Mouse (Mus musculus): ENCODE measurements around the gene Kdm6b. TPM values are rescaled to one million over a fixed set of nuclear protein-coding genes. Genes with fewer than 3 reads are reported as not detected.

Gene Kdm6b
- polyA plus RNA-seq (2012; rRNA removed): 3.3 and 10.7 TPM in 2 replicates

DNA sequence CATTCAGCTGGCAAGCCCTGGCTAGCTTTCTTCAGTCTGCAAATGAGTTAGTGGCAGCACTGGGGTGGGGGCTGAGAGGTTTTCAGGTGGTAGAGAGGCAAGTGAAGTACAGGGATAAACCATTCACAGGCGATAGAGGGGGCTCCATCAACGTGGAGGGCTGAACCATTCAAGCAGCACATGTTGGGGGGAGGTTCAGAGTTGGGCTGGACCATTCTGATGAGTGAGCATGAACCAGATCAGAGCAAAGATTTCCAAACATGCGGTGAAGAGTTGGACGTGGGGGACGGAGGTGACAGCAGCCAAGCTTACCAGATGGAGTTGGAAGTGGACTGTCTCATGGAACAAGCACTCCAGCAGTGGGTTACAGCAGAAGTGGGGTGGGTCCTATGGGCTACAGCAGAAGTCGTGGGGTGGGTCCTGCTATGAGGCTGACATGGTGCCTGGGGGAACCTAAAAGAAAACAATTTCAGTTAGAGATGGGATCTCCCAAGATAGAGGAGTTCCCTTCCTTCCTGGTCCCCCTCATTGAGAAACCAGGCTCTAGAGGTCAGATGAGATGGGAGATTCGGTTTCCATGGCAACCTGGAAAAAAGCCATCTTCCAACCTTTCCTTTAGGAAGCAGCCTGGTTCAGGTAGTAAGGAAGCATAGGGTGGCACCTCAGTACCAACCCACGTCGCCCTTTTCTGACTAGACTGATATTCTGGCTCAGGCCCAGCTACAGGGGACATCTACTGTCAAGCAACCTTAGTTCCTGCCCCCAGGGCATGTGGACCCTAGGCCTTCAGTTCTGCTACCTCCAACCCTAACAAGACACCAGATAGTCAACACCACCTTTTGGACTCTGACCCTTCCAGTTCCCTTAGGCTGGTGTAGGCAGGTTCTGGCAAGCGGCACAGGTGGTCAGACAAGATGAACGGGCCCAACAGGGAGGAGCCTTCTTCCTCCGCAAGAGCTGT, at the start of gene Kdm6b:
Gene Kdm6b (minus strand): TSS at position 455 of the 961 bp plus-strand sequence.
- DNase-seq (ENCODE audit: low spot score): peak; percentile 55

GRCm38 (mm10) chr11:69461568-69461967, 48.1 kb upstream of the Kdm6b start:
- DNase-seq (ENCODE audit: low spot score): no peak

- no peak for DNase-seq (ENCODE audit: low spot score)
Observed at GRCm38 (mm10) chr11:69459883-69460282, 46.4 kb upstream of the Kdm6b start.

DNA sequence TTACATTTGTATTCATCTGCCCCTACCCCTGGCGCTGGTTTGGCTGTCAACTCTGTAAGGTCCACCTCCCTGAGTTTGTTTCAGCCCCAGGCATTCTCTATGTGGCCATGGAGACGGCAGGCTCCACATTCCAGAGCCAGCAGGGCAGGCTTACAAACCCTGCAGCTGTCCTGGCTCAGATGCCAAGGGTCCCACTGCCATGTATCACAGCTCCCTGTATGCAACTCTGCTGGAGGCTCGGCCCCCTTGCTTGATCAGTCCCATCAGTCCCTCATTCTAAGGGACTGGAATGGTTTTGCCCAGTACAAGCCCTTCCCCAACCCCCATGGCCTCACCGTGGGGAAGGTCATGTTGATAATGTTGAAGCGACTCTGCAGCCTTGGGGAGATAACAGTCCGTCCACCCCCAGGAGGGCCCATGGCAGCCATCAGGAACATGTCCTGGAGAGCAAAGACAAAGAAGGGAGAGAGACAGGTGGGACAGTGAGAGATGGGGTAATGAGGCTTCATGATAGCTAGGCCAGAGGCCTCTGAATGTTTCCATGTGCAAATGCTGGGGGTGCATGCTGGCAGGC, 43.6 kb upstream of the Kdm6b start:
- DNase-seq (ENCODE audit: low spot score): no peak

DNA sequence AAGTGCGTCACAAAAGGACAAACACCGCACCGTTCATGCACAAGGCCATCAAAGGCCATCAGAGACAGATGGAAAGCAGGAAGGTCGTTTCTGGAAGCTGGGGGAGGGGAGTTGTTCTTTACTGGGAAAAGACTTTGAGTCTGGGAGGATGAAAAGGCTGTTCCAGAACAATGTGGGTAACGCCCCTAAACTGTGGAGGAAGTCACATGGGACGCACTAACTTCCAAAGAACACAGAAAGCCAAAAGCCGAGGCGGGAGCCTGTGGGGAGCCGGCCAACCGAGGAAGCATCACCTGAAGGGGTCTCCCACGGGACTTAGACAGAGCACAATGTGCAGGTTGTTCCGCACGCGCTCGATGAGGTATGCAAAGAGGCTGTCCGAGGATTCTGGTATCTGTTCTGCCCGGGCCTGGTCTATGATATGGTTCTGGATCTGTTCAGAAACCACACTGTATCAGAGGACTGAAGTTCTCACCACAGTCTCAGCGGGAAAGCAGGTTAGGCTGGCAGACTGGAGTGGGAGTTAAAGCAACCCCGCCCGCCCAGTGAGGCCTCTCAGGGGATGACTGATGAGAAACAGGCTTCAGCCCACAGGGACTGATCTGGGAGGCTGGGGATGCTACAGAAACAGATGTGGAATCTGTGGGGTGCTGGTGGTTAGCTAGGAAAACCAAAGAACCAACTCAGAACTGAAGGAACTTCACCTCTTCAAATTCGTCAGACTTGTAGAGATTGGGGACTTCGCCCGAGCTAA, 38.8 kb upstream of the Kdm6b start:
- DNase-seq (ENCODE audit: low spot score): no peak

- no peak for DNase-seq (ENCODE audit: low spot score)
Observed at GRCm38 (mm10) chr11:69447299-69447698, 33.8 kb upstream of the Kdm6b start.

DNA sequence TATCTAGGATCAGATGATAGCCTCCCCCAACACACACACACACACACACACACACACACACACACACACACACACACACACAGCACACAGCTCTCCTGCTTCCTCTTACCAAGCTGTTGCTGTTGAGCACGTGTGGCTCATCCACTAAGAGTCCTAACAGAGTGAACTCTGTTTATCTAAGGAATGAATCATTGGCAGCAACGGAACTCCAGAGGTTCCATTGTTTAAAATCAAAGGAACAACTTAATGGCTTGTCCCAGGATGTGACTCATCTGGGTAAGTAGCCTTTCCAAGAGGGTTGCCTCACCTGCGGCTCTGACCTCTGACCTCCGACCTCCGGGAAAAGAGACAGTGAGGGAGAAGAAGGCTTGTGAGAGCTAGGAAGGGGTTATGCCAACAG, 29.9 kb upstream of the Kdm6b start:
- no peak for DNase-seq (ENCODE audit: low spot score)

DNA sequence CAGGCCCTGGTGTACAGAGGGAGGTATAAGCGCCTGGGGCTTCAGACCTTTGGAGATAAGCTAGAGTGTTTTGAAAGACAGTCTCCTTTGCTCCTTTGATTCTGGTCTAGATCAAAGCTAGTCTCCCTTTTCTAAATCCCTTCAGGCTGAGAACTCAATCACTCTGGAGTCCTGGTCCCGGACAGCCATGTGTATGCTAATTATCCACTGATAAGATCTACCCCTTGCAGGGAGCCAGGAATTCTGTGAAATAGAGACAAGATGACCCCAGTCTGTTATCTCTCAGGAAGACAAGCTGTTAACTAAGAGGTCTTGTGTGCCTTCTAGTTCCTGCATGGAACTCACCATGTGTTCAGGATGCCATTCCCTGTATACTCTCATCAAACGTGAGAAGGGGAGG, 23.8 kb upstream of the Kdm6b start:
- no peak for DNase-seq (ENCODE audit: low spot score)

- no peak for DNase-seq (ENCODE audit: low spot score)
Observed at GRCm38 (mm10) chr11:69433189-69433588, 19.7 kb upstream of the Kdm6b start.

DNA sequence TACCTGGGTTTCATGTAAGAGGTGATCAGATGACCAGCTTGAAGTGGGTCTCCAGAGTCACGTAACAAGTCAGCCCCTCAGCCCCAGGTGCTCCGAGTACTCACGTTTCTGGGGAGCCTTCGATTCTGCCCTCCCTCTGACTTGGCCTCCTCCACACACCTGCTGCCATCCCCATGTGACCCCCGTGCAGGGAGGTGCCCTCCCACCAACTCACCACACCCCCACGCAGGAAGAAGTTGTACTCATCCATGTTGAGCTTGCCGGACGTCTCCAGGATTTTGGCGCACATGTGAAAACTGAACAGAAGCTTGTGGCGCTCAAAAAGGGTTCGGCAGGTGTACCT, 19.1 kb upstream of the Kdm6b start:
- DNase-seq (ENCODE audit: low spot score): no peak

- DNase-seq (ENCODE audit: low spot score): no peak
Observed at GRCm38 (mm10) chr11:69431829-69432639, 18.6 kb upstream of the Kdm6b start.

DNA sequence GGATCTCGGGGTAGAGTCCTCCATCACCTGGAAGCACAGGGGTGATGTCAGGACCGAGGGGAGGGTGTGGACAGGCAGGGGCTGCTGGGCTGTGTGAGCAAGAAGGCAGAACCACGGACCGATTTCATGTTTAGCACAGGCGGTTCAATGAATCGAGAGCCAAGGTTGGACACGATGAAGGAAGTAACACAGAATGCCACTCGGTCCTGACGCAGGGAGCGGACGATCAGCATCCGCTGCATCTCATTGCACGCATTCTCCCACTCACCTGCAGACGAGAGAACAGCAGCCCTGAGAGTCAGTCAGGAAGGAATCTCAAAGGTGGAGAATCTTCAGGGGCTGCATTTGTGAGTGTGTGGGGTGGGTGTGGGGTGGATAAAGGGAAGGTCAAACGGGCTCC, 17.2 kb upstream of the Kdm6b start:
- DNase-seq (ENCODE audit: low spot score): no peak

DNA sequence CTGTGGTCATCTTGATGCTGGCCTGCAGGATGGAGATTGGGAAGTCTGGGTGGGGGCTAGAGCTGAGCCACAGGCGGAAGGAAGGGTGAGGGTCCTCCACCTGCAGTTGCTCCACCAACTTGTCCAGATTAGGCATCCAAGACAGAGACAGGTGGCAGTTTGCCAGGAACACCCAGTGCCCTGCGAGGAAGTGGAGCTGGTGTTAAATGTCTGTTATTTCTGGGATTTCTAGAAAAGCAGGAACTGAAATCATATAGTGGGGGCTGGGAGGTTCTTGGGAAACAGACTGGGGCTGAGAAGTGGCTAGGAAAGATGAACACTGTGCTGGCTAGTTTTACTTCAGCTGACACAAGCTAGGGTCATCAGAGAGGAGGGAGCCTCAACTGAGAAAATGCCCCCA, 15.8 kb upstream of the Kdm6b start:
- no peak for DNase-seq (ENCODE audit: low spot score)

- DNase-seq (ENCODE audit: low spot score): no peak
Observed at GRCm38 (mm10) chr11:69428751-69429150, 15.3 kb upstream of the Kdm6b start.

DNA sequence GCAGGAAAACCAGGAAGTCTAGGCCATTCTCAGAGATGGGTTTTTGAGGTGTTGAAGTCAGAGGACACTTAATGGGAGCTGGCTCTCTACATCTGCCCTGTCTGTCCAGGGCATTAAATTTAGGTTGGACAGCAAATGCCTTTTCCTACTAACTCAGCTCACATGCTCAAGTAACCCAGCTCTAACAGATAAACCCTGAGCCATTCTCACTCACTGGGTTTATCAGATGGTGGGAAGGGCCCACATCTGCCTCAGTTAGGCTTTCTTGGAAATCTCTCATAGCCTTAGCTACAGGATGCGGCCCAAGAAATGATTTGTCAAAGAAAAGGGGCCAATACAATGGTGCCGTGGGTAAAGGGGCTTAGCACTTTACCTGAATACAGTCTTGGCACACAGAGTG, 12.8 kb upstream of the Kdm6b start:
- DNase-seq (ENCODE audit: low spot score): no peak

- DNase-seq (ENCODE audit: low spot score): no peak
Observed at GRCm38 (mm10) chr11:69423885-69424284, 10.4 kb upstream of the Kdm6b start.

DNA sequence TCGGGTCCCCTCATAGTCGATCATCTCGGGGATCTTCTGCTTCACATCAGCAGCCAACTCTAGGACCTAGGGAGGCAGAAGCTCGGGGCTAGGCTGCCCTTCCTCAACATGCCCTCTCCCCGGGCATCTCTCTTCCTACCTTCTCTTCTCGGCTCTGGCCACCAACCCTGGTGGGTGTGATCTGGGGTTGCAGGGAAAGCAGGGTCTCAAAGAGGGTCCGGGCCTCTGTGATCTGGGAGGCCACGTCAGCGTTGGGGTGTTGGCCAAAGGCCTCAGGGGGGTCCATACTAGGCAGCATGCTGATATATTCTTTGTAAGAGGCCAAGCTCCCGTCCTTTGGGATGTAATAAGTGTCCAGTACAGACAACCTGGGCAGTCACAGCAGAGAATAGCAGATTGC, 9.4 kb upstream of the Kdm6b start:
- DNase-seq (ENCODE audit: low spot score): no peak

GRCm38 (mm10) chr11:69421131-69421977, 7.9 kb upstream of the Kdm6b start:
- DNase-seq (ENCODE audit: low spot score): no peak

DNA sequence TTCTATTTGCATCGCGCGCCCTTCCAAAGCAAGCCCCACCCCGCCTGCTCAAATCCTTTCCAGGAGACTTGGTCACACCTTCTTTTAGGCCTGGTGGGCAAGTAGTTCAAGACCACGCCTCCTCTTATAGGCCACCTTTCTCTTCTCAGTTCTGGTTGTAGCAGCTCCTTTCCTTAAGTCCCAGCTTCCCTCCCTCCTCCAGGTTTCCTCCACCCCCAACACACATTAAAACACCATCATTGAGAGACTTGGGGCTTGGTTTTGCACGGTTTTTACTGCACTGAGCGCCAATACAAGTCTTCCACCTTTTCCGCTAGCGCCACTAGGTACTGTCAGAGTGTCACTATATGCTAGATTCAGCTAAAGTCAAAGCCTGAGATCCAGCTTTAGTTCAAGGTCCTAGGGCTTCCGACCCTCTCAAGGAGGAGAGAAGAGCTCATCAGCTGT, 7.1 kb upstream of the Kdm6b start:
- no peak for DNase-seq (ENCODE audit: low spot score)

DNA sequence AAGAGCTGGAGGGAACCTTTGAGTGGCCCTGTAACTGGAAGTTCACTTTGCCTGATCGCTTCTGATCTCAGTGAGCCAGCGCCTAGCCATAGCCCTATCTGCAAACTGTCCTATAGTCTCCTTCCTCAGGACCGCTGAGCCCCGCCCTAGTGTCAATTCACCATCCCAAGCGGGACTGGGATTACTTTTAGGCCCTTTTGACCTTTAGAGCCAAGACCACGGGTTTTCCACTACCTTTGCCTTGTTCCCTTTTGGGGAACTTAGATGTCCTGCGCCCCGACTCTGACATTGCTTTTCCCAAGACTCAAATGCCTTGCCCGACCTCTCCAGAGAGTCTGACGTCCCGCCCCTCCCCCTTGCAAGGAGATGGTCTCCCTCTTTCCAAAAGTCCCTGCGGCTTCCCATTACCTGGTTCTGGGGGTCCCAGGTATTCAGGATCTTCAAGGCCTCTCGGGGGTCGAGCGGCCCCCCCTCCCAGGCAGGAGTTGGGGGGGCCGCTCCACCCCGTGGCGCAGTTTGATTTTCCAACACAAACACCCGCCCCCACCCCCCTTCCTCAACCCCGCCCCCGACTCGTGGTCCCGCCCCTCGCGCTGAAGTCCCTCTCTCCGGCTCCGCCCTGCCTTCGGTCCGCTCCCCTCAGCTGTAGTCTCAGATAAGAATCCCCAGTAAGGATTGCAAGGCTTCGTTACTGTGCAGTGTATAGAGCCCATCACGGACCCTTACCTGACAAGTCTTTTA, 6.5 kb upstream of the Kdm6b start:
- DNase-seq (ENCODE audit: low spot score): no peak
